Mouse (Mus musculus): Measurements from ENCODE around the gene Lrp5.
"Not testable (repeated sequence)": the region's sequence is repeated elsewhere in the genome, so short reads cannot be mapped to it uniquely, and the experiment has no call there.

Gene Lrp5

GRCm38 (mm10) chr19:3695471-3695870 is 9.1 kb upstream of the Lrp5 start:
- DNase-seq (ENCODE audit: low spot score in 2 of 2): no peak

- no peak for DNase-seq (ENCODE audit: low spot score in 2 of 2)
These were observed 8.6 kb upstream of the Lrp5 start for GRCm38 (mm10) chr19:3695006-3695405.

GRCm38 (mm10) chr19:3694476-3694875 is 8.1 kb upstream of the Lrp5 start:
- no peak for DNase-seq (ENCODE audit: low spot score in 2 of 2)

- DNase-seq (ENCODE audit: low spot score in 2 of 2): no peak
These were observed 6.2 kb upstream of the Lrp5 start for GRCm38 (mm10) chr19:3692414-3693145.

- no peak for DNase-seq (ENCODE audit: low spot score in 2 of 2)
These were observed 5.0 kb upstream of the Lrp5 start for GRCm38 (mm10) chr19:3691337-3691736.

- DNase-seq (ENCODE audit: low spot score in 2 of 2): peak in 1 of 2 experiments; percentile 37
These were observed 1.4 kb upstream of the Lrp5 start for GRCm38 (mm10) chr19:3687676-3688171.

- peak in 1 of 2 experiments; percentile 30 for DNase-seq (ENCODE audit: low spot score in 2 of 2)
These were observed 651 bp downstream of the Lrp5 start for GRCm38 (mm10) chr19:3685611-3686214.

- DNase-seq (ENCODE audit: low spot score in 2 of 2): no peak
These were observed 1.3 kb downstream of the Lrp5 start for GRCm38 (mm10) chr19:3684957-3685580.

GRCm38 (mm10) chr19:3684414-3684813 is 1.9 kb downstream of the Lrp5 start:
- no peak for DNase-seq (ENCODE audit: low spot score in 2 of 2)

- DNase-seq (ENCODE audit: low spot score in 2 of 2): peak in 1 of 2 experiments; percentile 40
These were observed 4.9 kb downstream of the Lrp5 start for GRCm38 (mm10) chr19:3681310-3681934.

GRCm38 (mm10) chr19:3680732-3681131 is 5.6 kb downstream of the Lrp5 start:
- no peak for DNase-seq (ENCODE audit: low spot score in 2 of 2)

- no peak for DNase-seq (ENCODE audit: low spot score in 2 of 2)
These were observed 12.1 kb downstream of the Lrp5 start for GRCm38 (mm10) chr19:3674122-3674855.

GRCm38 (mm10) chr19:3673149-3673548 is 13.2 kb downstream of the Lrp5 start:
- DNase-seq (ENCODE audit: low spot score in 2 of 2): no peak

- no peak for DNase-seq (ENCODE audit: low spot score in 2 of 2)
These were observed 17.3 kb downstream of the Lrp5 start for GRCm38 (mm10) chr19:3669100-3669499.

- no peak for DNase-seq (ENCODE audit: low spot score in 2 of 2)
These were observed 17.8 kb downstream of the Lrp5 start for GRCm38 (mm10) chr19:3668551-3668950.

- DNase-seq (ENCODE audit: low spot score in 2 of 2): peak in 1 of 2 experiments; percentile 49
These were observed 18.4 kb downstream of the Lrp5 start for GRCm38 (mm10) chr19:3667979-3668378.

GRCm38 (mm10) chr19:3667155-3667895 is 19.0 kb downstream of the Lrp5 start:
- no peak for DNase-seq (ENCODE audit: low spot score in 2 of 2)

GRCm38 (mm10) chr19:3666632-3667031 is 19.7 kb downstream of the Lrp5 start:
- no peak for DNase-seq (ENCODE audit: low spot score in 2 of 2)

GRCm38 (mm10) chr19:3665510-3665909 is 20.9 kb downstream of the Lrp5 start:
- no peak for DNase-seq (ENCODE audit: low spot score in 2 of 2)

- no peak for DNase-seq (ENCODE audit: low spot score in 2 of 2)
These were observed 28.4 kb downstream of the Lrp5 start for GRCm38 (mm10) chr19:3657947-3658346.

GRCm38 (mm10) chr19:3657065-3657464 is 29.3 kb downstream of the Lrp5 start:
- not testable (repeated sequence) for DNase-seq (ENCODE audit: low spot score in 2 of 2)

Data from spleen, postnatal 10 days (tissue).